Mouse (Mus musculus): Measurements from ENCODE around the gene Ube4b.

- TF ChIP-seq CTCF (IDR thresholded peaks at IDR 0.05; ENCODE audit: borderline replicate concordance, control insufficient read depth, extremely low read depth, insufficient read depth, low read length, poor library complexity) (no peak), POLR2A (IDR thresholded peaks at IDR 0.05; ENCODE audit: control insufficient read depth, extremely low read depth, insufficient read depth, low read length, poor library complexity) (no peak)
These were observed 25.5 kb downstream of the Ube4b start for GRCm38 (mm10) chr4:149400878-149401590.

Data from thymus, adult 2 months (tissue).